Mouse (Mus musculus): ENCODE results near the gene Csnk1g1. TPM values are rescaled to one million over a fixed set of nuclear protein-coding genes. Genes with fewer than 3 reads are reported as not detected.

Csnk1g1 gene
- polyA plus RNA-seq, 1 experiment from 2014 or later: 11.7 TPM

GRCm38 (mm10) chr9:66038082-66038481, 129.4 kb downstream of the Csnk1g1 start:
- H3K9me3 ChIP-seq (replicated peaks; ENCODE audit: control insufficient read depth, low read length): no peaks in the 10 kb centered on the region
- no peak overlapping the region for H3K4me3 ChIP-seq (ENCODE audit: low read length)
- no peak overlapping the region for H3K27ac ChIP-seq (ENCODE audit: low read length)
- H3K27me3 ChIP-seq (ENCODE audit: control insufficient read depth, insufficient read depth, low read length): no peaks in the 10 kb centered on the region
- no peak overlapping the region for H3K4me2 ChIP-seq (ENCODE audit: low read depth, low read length)
- WGBS: 85% methylated on average over 4 of the region's 4 CpGs
- no peak overlapping the region for H3K9ac ChIP-seq (ENCODE audit: low read length)
- peaks cover 19% of the 10 kb centered on the region; the same call in 1 of the 2 replicates for H3K36me3 ChIP-seq (ENCODE audit: control insufficient read depth, insufficient read depth)
- H3K4me1 ChIP-seq (ENCODE audit: control insufficient read depth, insufficient read depth, low read length): no peaks in the 10 kb centered on the region
- no peak for ATAC-seq (replicated peaks; ENCODE audit: extremely low read depth, insufficient read depth, low FRiP score)

GRCm38 (mm10) chr9:66038581-66038980, 129.9 kb downstream of the Csnk1g1 start:
- H3K4me3 ChIP-seq (ENCODE audit: low read length): no peak overlapping the region
- no peak overlapping the region for H3K27ac ChIP-seq (ENCODE audit: low read length)
- no peak for ATAC-seq (replicated peaks; ENCODE audit: extremely low read depth, insufficient read depth, low FRiP score)
- peaks cover 16% of the 10 kb centered on the region; the same call in 1 of the 2 replicates for H3K36me3 ChIP-seq (ENCODE audit: control insufficient read depth, insufficient read depth)
- no peak overlapping the region for H3K9ac ChIP-seq (ENCODE audit: low read length)
- 91% methylated on average over 4 of the region's 4 CpGs for WGBS
- H3K4me2 ChIP-seq (ENCODE audit: low read depth, low read length): no peak overlapping the region
- H3K9me3 ChIP-seq (replicated peaks; ENCODE audit: control insufficient read depth, low read length): no peaks in the 10 kb centered on the region
- H3K27me3 ChIP-seq (ENCODE audit: control insufficient read depth, insufficient read depth, low read length): no peaks in the 10 kb centered on the region
- H3K4me1 ChIP-seq (ENCODE audit: control insufficient read depth, insufficient read depth, low read length): no peaks in the 10 kb centered on the region

DNA sequence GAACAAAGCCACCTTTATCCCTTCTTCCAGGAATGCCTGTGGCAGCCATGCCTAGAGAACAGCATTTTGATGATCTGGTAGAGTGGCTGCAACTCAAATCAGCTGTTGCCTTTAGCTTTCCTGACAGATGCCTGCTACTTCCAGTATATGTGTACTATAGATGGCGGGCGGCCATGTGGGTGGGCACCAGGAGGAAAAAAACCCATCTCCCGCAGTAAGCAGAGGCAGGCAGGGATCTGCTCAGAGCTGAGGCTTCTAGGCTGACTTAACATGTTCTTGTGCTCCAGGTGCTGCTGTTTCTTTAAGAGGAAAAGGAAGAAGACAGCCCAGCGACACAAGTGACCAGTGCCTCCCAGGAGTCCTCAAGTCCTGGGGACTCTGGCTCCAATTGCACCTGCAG, 130.6 kb downstream of the Csnk1g1 start:
- Histone ChIP-seq H3K27ac (ENCODE audit: low read length) (no peak overlapping the region), H3K27me3 (ENCODE audit: control insufficient read depth, insufficient read depth, low read length) (no peaks in the 10 kb centered on the region), H3K4me1 (ENCODE audit: control insufficient read depth, insufficient read depth, low read length) (no peaks in the 10 kb centered on the region), H3K9me3 (replicated peaks; ENCODE audit: control insufficient read depth, low read length) (no peaks in the 10 kb centered on the region), H3K4me2 (ENCODE audit: low read depth, low read length) (no peak overlapping the region), H3K9ac (ENCODE audit: low read length) (no peak overlapping the region), H3K36me3 (ENCODE audit: control insufficient read depth, insufficient read depth) (peaks cover 13% of the 10 kb centered on the region; the same call in 1 of the 2 replicates), H3K4me3 (ENCODE audit: low read length) (no peak overlapping the region)
- WGBS: 83% methylated on average over 4 of the region's 4 CpGs
- no peak for ATAC-seq (replicated peaks; ENCODE audit: extremely low read depth, insufficient read depth, low FRiP score)

DNA sequence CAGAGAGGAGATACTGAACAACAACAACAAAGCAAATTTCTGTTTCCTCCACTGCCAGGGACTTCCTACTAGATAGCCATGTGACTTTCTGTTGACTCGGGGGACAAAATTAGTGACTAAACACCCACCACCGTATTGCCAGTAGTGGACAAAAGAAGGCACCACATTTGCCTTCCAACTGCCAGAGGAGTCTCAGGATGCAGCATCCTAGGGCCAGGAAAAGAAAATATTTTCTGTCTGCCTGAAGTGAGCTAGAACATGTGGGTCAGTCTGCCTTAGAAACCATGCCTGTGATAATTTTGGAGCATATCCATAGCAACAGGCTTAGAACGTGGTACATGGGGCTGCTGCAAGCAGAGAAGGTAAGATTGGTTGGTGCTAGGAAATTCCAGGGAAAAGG, 132.1 kb downstream of the Csnk1g1 start:
- Histone ChIP-seq H3K4me3 (ENCODE audit: low read length) (no peak overlapping the region), H3K4me2 (ENCODE audit: low read depth, low read length) (no peak overlapping the region), H3K9ac (ENCODE audit: low read length) (no peak overlapping the region), H3K27ac (ENCODE audit: low read length) (no peak overlapping the region), H3K9me3 (replicated peaks; ENCODE audit: control insufficient read depth, low read length) (no peaks in the 10 kb centered on the region), H3K4me1 (ENCODE audit: control insufficient read depth, insufficient read depth, low read length) (no peaks in the 10 kb centered on the region), H3K36me3 (ENCODE audit: control insufficient read depth, insufficient read depth) (peaks cover 11% of the 10 kb centered on the region; the same call in 1 of the 2 replicates), H3K27me3 (ENCODE audit: control insufficient read depth, insufficient read depth, low read length) (no peaks in the 10 kb centered on the region)
- 79% methylated on average over 3 of the region's 3 CpGs for WGBS
- no peak for ATAC-seq (replicated peaks; ENCODE audit: extremely low read depth, insufficient read depth, low FRiP score)

GRCm38 (mm10) chr9:66042331-66042730, 133.6 kb downstream of the Csnk1g1 start:
- Histone ChIP-seq H3K4me1 (ENCODE audit: control insufficient read depth, insufficient read depth, low read length) (no peaks in the 10 kb centered on the region), H3K4me2 (ENCODE audit: low read depth, low read length) (no peak overlapping the region), H3K9ac (ENCODE audit: low read length) (no peak overlapping the region), H3K27ac (ENCODE audit: low read length) (no peak overlapping the region), H3K27me3 (ENCODE audit: control insufficient read depth, insufficient read depth, low read length) (no peaks in the 10 kb centered on the region), H3K36me3 (ENCODE audit: control insufficient read depth, insufficient read depth) (peaks cover 11% of the 10 kb centered on the region; the same call in 1 of the 2 replicates), H3K9me3 (replicated peaks; ENCODE audit: control insufficient read depth, low read length) (no peaks in the 10 kb centered on the region), H3K4me3 (ENCODE audit: low read length) (no peak overlapping the region)
- 61% methylated on average over 4 of the region's 4 CpGs for WGBS
- ATAC-seq (replicated peaks; ENCODE audit: extremely low read depth, insufficient read depth, low FRiP score): no peak

- H3K4me2 ChIP-seq (ENCODE audit: low read depth, low read length): no peak overlapping the region
- no peak for ATAC-seq (replicated peaks; ENCODE audit: extremely low read depth, insufficient read depth, low FRiP score)
- 94% methylated on average over 3 of the region's 3 CpGs for WGBS
- H3K27ac ChIP-seq (ENCODE audit: low read length): no peak overlapping the region
- H3K9me3 ChIP-seq (replicated peaks; ENCODE audit: control insufficient read depth, low read length): no peaks in the 10 kb centered on the region
- no peak overlapping the region for H3K4me3 ChIP-seq (ENCODE audit: low read length)
- H3K9ac ChIP-seq (ENCODE audit: low read length): no peak overlapping the region
- no peaks in the 10 kb centered on the region for H3K4me1 ChIP-seq (ENCODE audit: control insufficient read depth, insufficient read depth, low read length)
- H3K27me3 ChIP-seq (ENCODE audit: control insufficient read depth, insufficient read depth, low read length): no peaks in the 10 kb centered on the region
- peaks cover 9% of the 10 kb centered on the region; the same call in 1 of the 2 replicates for H3K36me3 ChIP-seq (ENCODE audit: control insufficient read depth, insufficient read depth)
These were observed 134.5 kb downstream of the Csnk1g1 start for GRCm38 (mm10) chr9:66043241-66043640.

DNA sequence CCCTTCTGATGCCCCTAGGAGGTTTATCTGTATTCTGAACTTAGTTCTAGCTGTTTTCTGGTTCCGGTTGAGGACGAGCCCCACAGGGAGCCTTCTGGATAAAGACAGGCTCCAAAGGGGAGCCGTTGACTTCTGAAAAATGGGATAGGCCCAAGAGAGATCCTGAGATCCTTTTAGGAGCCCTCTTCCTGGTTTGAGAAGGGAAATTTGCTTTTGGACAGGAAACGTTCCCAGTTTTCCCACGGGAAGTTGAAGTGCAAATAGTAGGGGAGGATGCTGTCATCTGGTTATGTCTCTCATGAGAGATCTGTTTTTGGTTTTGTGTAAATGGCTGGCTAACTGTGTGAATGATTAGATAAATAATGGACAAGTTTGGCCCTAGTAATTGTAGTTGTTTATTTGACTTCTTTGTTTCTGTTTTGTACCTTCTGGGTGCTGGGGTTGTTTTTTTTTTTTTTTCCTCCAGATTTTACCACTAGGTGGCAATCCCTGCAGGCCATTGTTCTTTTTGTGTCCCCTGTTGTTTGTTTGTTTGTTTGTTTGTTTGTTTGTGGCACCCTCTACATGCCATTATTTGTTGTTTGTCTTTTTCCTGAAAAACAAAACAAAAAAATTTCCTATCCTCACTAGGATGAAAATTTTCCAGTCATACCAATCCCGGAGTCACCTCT, 141.3 kb downstream of the Csnk1g1 start:
- Histone ChIP-seq H3K27ac (ENCODE audit: low read length) (no peak overlapping the region), H3K9ac (ENCODE audit: low read length) (no peak overlapping the region), H3K36me3 (ENCODE audit: control insufficient read depth, insufficient read depth) (no peaks in the 10 kb centered on the region; the same call in 1 of the 2 replicates), H3K27me3 (ENCODE audit: control insufficient read depth, insufficient read depth, low read length) (no peaks in the 10 kb centered on the region), H3K9me3 (replicated peaks; ENCODE audit: control insufficient read depth, low read length) (no peaks in the 10 kb centered on the region; the same call in 1 of the 2 replicates), H3K4me2 (ENCODE audit: low read depth, low read length) (no peak overlapping the region), H3K4me3 (ENCODE audit: low read length) (no peak overlapping the region), H3K4me1 (ENCODE audit: control insufficient read depth, insufficient read depth, low read length) (no peaks in the 10 kb centered on the region)
- WGBS: 60% methylated on average over 6 of the region's 6 CpGs
- ATAC-seq (replicated peaks; ENCODE audit: extremely low read depth, insufficient read depth, low FRiP score): no peak

DNA sequence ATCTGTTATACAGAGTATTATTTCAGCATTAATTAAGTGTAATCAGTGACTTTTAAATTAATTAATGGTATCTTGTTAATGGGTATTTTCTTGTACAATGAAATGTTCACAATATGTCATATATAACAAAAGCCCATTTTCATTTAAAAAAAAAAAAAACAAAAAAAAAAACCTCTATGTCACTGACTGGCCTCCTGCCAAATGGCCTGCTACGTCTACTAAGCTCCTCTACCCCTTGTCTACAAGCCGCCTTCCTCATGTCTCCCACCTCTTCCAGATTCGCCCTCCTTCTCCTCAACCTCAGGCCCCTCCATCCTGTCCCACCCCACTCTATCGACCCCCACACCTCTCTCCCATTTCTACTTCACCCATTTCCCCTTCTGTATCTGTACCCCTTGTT, 142.8 kb downstream of the Csnk1g1 start:
- no peaks in the 10 kb centered on the region for H3K4me1 ChIP-seq (ENCODE audit: control insufficient read depth, insufficient read depth, low read length)
- ATAC-seq (replicated peaks; ENCODE audit: extremely low read depth, insufficient read depth, low FRiP score): no peak
- H3K4me2 ChIP-seq (ENCODE audit: low read depth, low read length): no peak overlapping the region
- no peaks in the 10 kb centered on the region; the same call in 1 of the 2 replicates for H3K9me3 ChIP-seq (replicated peaks; ENCODE audit: control insufficient read depth, low read length)
- no peaks in the 10 kb centered on the region for H3K27me3 ChIP-seq (ENCODE audit: control insufficient read depth, insufficient read depth, low read length)
- no peak overlapping the region for H3K27ac ChIP-seq (ENCODE audit: low read length)
- H3K9ac ChIP-seq (ENCODE audit: low read length): no peak overlapping the region
- 57% methylated on average over 4 of the region's 4 CpGs for WGBS
- no peaks in the 10 kb centered on the region; the same call in 1 of the 2 replicates for H3K36me3 ChIP-seq (ENCODE audit: control insufficient read depth, insufficient read depth)
- no peak overlapping the region for H3K4me3 ChIP-seq (ENCODE audit: low read length)

DNA sequence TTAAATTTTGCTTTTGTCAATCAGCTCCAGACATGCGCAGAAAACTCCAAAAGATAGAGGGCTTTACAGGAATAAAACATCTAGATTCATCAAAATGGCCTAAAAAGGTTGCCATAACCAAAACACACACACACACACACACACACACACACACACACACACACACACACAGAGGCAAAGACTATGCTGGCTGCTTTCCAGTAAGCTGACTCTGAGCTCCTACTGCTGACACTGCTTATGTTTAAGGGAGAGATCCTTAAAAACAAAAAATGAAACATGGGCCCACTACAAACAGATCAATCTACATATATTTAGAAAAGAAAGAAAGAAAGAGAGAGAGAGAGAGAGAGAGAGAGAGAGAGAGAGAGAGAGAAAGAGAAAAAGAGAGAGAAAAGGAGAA, 144.0 kb downstream of the Csnk1g1 start:
- Histone ChIP-seq H3K27me3 (ENCODE audit: control insufficient read depth, insufficient read depth, low read length) (no peaks in the 10 kb centered on the region), H3K27ac (ENCODE audit: low read length) (no peak overlapping the region), H3K4me1 (ENCODE audit: control insufficient read depth, insufficient read depth, low read length) (no peaks in the 10 kb centered on the region), H3K4me2 (ENCODE audit: low read depth, low read length) (no peak overlapping the region), H3K36me3 (ENCODE audit: control insufficient read depth, insufficient read depth) (no peaks in the 10 kb centered on the region; the same call in 1 of the 2 replicates), H3K4me3 (ENCODE audit: low read length) (no peak overlapping the region), H3K9me3 (replicated peaks; ENCODE audit: control insufficient read depth, low read length) (no peaks in the 10 kb centered on the region; the same call in 1 of the 2 replicates), H3K9ac (ENCODE audit: low read length) (no peak overlapping the region)
- WGBS: 74% methylated on average over 1 of the region's 1 CpGs
- ATAC-seq (replicated peaks; ENCODE audit: extremely low read depth, insufficient read depth, low FRiP score): no peak
